Mouse (Mus musculus) olfactory bulb, adult 2 months (tissue): ENCODE measurements around the gene Mcu. TPM values are rescaled to one million over a fixed set of nuclear protein-coding genes. Genes with fewer than 3 reads are reported as not detected.

Source experiments
- H3K27ac ChIP-seq: fragments of 200-500 bp; 2 replicates; pipeline ENCODE4 v1.5.1; 2012; ENCODE audit warnings: low read depth, low read length; ENCODE audit not compliant: insufficient read depth
- H3K4me1 ChIP-seq: fragments of 200-500 bp; 2 replicates; pipeline ENCODE4 v1.6.1; 2012; ENCODE audit warnings: low read length; ENCODE audit not compliant: control insufficient read depth, insufficient read depth
- H3K4me3 ChIP-seq: fragments of 200-500 bp; 2 replicates; pipeline ENCODE4 v1.5.1; 2012; ENCODE audit warnings: mild to moderate bottlenecking, low read depth, low read length, moderate library complexity; ENCODE audit not compliant: insufficient read depth
- CTCF ChIP-seq: fragments of 200-500 bp; IDR thresholded peaks from 2 replicates; pipeline ENCODE4 v1.5.1; 2012; ENCODE audit warnings: low read depth, mild to moderate bottlenecking, low read length, moderate library complexity; ENCODE audit not compliant: insufficient read depth
- POLR2A ChIP-seq: fragments of 200-500 bp; IDR thresholded peaks from 2 replicates; pipeline ENCODE4 v1.6.1; 2012; ENCODE audit warnings: mild to moderate bottlenecking, low read depth, low read length, moderate library complexity; ENCODE audit not compliant: insufficient read depth
- WGBS: fragments of 180-500 bp; shearing (Covaris S2); methylation state at CpG from one replicate; pipeline ENCODE4 v1.1.7; 2018; 5-methylcytosine and 5-hydroxymethylcytosine counted together
- polyA plus RNA-seq: library from polyadenylated mRNA; stranded (reverse); fragments of >200 nt; gene quantifications from 2 replicates; pipeline ENCODE4 v1.2.4, GENCODE M21; 2012; ENCODE audit warnings: low replicate concordance; ENCODE audit not compliant: missing spikeins, insufficient read depth, insufficient read length

The Mcu gene
- polyA plus RNA-seq, result not detected in 2 replicates

GRCm38 (mm10) chr10:59616522-59616921, at the start of gene Mcu:
TSS of gene Mcu (minus strand) at chr10:59616692.
- Histone ChIP-seq H3K4me3 (peak within 1 kb of the TSS; percentile 97), H3K4me1 (peaks cover 6% of the 10 kb centered on the region), H3K27ac (peak within 1 kb of the TSS; percentile 15; the same call in 1 of the 2 replicates)
- under 1% methylated on average over 36 of the region's 36 CpGs for WGBS
- TF ChIP-seq CTCF, result no peak
- TF ChIP-seq POLR2A, result peak; percentile 96

DNA sequence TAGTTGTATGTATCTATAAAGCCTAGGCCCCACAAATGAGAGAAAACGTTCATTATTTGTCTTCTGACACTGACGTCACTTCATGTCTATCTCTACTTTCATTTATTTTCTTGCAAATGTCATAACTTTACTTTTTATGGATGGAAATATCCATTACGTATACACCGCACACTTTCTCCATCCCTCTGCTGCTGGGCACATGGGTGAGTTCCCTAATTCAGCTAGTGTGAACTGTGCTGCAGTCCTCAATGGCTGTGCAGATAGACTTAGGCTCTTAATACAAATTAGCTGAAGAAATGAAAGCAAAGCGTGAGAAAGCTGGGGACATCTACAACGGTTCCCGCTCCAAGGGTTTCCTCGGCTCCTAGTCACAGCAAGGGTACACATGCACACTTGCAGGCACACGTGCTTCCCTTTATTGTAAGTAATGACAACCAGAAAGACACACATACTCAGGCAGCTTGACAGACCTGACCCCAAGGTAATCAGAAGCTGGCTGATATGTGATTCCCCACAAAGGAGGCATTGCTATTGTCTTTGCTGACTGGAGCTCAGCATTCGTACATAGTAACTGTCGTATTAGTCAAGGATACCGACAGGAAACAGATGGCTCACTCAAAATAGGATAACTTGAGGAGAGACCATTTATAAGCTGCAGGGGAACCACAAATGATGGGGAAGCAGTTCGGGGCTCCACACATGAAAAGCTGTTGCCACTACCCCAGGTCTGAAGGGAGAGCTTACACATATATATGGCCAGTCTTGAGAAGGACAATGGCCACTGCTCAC, 49.2 kb upstream of the Mcu start:
- Histone ChIP-seq H3K27ac (no peak overlapping the region), H3K4me3 (no peak overlapping the region), H3K4me1 (peaks cover 4% of the 10 kb centered on the region)
- TF ChIP-seq POLR2A (no peak), CTCF (no peak)
- 84% methylated on average over 13 of the region's 13 CpGs for WGBS

DNA sequence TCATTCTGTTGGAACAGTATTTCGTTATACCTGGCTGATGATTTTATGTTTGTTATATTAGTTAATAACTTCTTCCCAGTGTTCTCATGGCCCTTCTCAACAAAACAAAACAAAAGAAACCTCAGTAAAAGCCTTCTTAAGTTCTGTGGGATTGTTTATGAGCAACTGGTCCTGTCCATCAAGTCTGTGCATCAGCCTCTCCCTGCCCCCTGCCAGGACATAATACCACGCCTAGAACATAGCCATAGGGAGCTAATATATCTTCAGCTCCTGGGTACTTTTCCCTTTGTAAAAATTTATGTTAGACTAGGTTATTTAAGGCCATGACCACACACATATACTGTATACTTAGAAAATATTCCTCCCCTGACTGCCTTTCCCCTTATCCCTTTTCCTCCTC, 48.3 kb upstream of the Mcu start:
- WGBS, result 83% methylated on average over 2 of the region's 2 CpGs
- H3K4me1 ChIP-seq, result peaks cover 4% of the 10 kb centered on the region
- no peak overlapping the region for H3K4me3 ChIP-seq
- H3K27ac ChIP-seq, result no peak overlapping the region
- no peak for TF ChIP-seq POLR2A
- TF ChIP-seq CTCF, result no peak

GRCm38 (mm10) chr10:59656799-59657198, 40.3 kb upstream of the Mcu start:
- no peak overlapping the region for H3K4me3 ChIP-seq
- TF ChIP-seq CTCF, result no peak
- TF ChIP-seq POLR2A, result no peak
- H3K27ac ChIP-seq, result no peak overlapping the region
- no peaks in the 10 kb centered on the region for H3K4me1 ChIP-seq
- WGBS, result 88% methylated on average over 13 of the region's 13 CpGs

- no peak overlapping the region for H3K27ac ChIP-seq
- H3K4me3 ChIP-seq, result no peak overlapping the region
- WGBS, result 87% methylated on average over 5 of the region's 5 CpGs
- no peak for TF ChIP-seq CTCF
- TF ChIP-seq POLR2A, result no peak
- H3K4me1 ChIP-seq, result peaks cover 4% of the 10 kb centered on the region; the same call in 1 of the 2 replicates
Observed at GRCm38 (mm10) chr10:59646821-59647378, 30.4 kb upstream of the Mcu start.

DNA sequence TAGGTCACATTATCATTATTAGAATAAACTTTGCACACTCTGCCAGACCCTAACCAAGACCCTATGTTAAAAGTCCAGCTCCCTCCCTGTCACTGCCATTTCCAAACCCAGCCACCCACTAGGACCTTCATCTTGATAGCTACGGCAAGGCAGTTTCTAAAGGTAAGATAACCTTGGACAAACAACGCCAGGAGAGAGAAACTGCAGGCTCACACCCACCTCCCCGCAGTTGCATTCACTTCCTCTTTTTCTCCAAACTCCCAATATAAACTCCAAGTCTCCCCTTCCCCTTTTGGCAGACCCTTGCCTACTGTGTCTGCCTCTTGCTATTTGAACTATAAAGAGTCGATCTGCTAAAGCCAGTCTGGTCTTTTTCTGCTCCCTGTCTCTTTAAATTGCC, 28.7 kb upstream of the Mcu start:
- H3K4me3 ChIP-seq, result no peak overlapping the region
- no peak overlapping the region for H3K27ac ChIP-seq
- peaks cover 4% of the 10 kb centered on the region; the same call in 1 of the 2 replicates for H3K4me1 ChIP-seq
- TF ChIP-seq POLR2A, result no peak
- no peak for TF ChIP-seq CTCF
- WGBS, result 93% methylated on average over 4 of the region's 4 CpGs

DNA sequence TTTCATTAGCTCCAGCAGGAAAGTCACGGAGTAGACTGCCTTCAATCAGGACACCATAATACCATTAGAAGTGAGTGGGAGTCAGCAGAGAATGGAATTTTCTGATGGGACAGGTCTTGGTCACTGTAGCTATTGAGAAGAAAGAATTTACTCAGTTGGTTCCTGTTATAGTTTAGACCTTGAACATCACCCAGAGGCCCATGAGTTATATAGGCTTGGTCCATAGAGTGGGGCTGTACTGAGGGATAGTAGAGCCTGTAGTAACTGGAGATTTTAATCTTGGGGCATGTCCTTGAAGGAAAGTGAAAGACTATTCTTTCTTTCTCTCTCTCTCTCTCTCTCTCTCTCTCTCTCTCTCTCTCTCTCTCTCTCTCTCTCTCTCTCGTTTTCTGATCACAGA, 28.2 kb upstream of the Mcu start:
- no peak overlapping the region for H3K4me3 ChIP-seq
- TF ChIP-seq POLR2A, result no peak
- TF ChIP-seq CTCF, result no peak
- peaks cover 4% of the 10 kb centered on the region; the same call in 1 of the 2 replicates for H3K4me1 ChIP-seq
- no peak overlapping the region for H3K27ac ChIP-seq
- 86% methylated on average over 2 of the region's 2 CpGs for WGBS

- TF ChIP-seq POLR2A (no peak), CTCF (no peak)
- 89% methylated on average over 9 of the region's 9 CpGs for WGBS
- Histone ChIP-seq H3K4me1 (peaks cover 4% of the 10 kb centered on the region; the same call in 1 of the 2 replicates), H3K27ac (no peak overlapping the region), H3K4me3 (no peak overlapping the region)
Observed at GRCm38 (mm10) chr10:59643645-59644044, 27.2 kb upstream of the Mcu start.

- TF ChIP-seq POLR2A (no peak), CTCF (no peak)
- Histone ChIP-seq H3K27ac (no peak overlapping the region), H3K4me1 (peaks cover 4% of the 10 kb centered on the region; the same call in 1 of the 2 replicates), H3K4me3 (no peak overlapping the region)
- 40% methylated on average over 8 of the region's 8 CpGs for WGBS
Observed at GRCm38 (mm10) chr10:59642659-59643377, 26.3 kb upstream of the Mcu start.
